Mouse (Mus musculus) heart, embryonic 14.5 days (tissue): ENCODE measurements at regions not wholly inside any gene's neighbourhood (a gene's known extent, or its start where the extent isn't known, plus 50 kb on each side); places are given as distances from the start of the nearest gene placed in this dataset.

Source experiments
- ATAC-seq: fragments of 200-750 bp; cut with Nextera tagmentation; 2 replicates; pipeline ENCODE4 v1.8.0; 2017; ENCODE audit warnings: low read depth, moderate TSS enrichment; ENCODE audit not compliant: insufficient number of reproducible peaks, insufficient read depth, low FRiP score
- H3K27ac ChIP-seq, 2 experiments: fragments of 200-500 bp in 1 of 2; fragments of 300-500 bp in 1 of 2; sonication (generic) in 1 of 2; replicated peaks in 1 of 2; 2 replicates each; pipeline ENCODE4 v1.5.1; 2012 to 2014; ENCODE audit warnings: low read depth in 2 of 2, low read length in 2 of 2, control low read depth in 1 of 2, mild to moderate bottlenecking in 1 of 2, mixed read lengths in 1 of 2; ENCODE audit not compliant: control insufficient read depth in 1 of 2, insufficient read depth in 1 of 2
- H3K27me3 ChIP-seq: fragments of 300-500 bp; sonication (generic); 2 replicates; pipeline ENCODE4 v1.6.1; 2014; ENCODE audit warnings: mild to moderate bottlenecking, low read length, control low read depth; ENCODE audit not compliant: control insufficient read depth, insufficient read depth
- H3K36me3 ChIP-seq: fragments of 300-500 bp; sonication (generic); 2 replicates; pipeline ENCODE4 v1.6.1; 2014; ENCODE audit warnings: mild to moderate bottlenecking, control low read depth, low read length, mixed read lengths; ENCODE audit not compliant: control insufficient read depth, insufficient read depth
- H3K4me1 ChIP-seq, 2 experiments: fragments of 200-500 bp in 1 of 2; fragments of 300-500 bp in 1 of 2; sonication (generic) in 1 of 2; 2 replicates each; pipeline ENCODE4 v1.6.1; 2012 to 2014; ENCODE audit warnings: low read length in 2 of 2, control low read depth in 1 of 2, mixed read lengths in 1 of 2; ENCODE audit not compliant: control insufficient read depth in 2 of 2, insufficient read depth in 2 of 2
- H3K4me2 ChIP-seq: fragments of 300-500 bp; sonication (generic); 2 replicates; pipeline ENCODE4 v1.6.1; 2014; ENCODE audit warnings: mild to moderate bottlenecking, low read length
- H3K4me3 ChIP-seq, 2 experiments: fragments of 200-500 bp in 1 of 2; fragments of 300-500 bp in 1 of 2; sonication (generic) in 1 of 2; 2 replicates each; pipeline ENCODE4 v1.5.1; 2012 to 2014; ENCODE audit warnings: low read length in 2 of 2, mild to moderate bottlenecking in 2 of 2, control low read depth in 1 of 2, low read depth in 1 of 2, moderate library complexity in 1 of 2; ENCODE audit not compliant: control insufficient read depth in 1 of 2, insufficient read depth in 1 of 2
- H3K9ac ChIP-seq: fragments of 300-500 bp; sonication (generic); 2 replicates; pipeline ENCODE4 v1.6.1; 2014; ENCODE audit warnings: mild to moderate bottlenecking, low read length
- H3K9me3 ChIP-seq: fragments of 300-500 bp; sonication (generic); 2 replicates; pipeline ENCODE4 v1.6.1; 2016; ENCODE audit warnings: low read length, control low read depth; ENCODE audit not compliant: control insufficient read depth
- WGBS: fragments of 180-500 bp; shearing (Covaris S2); extraction: QIAGEN DNeasy Blood & Tissue Kit; methylation state at CpG from one replicate; pipeline ENCODE4 v1.1.7; 2014; 5-methylcytosine and 5-hydroxymethylcytosine counted together

DNA sequence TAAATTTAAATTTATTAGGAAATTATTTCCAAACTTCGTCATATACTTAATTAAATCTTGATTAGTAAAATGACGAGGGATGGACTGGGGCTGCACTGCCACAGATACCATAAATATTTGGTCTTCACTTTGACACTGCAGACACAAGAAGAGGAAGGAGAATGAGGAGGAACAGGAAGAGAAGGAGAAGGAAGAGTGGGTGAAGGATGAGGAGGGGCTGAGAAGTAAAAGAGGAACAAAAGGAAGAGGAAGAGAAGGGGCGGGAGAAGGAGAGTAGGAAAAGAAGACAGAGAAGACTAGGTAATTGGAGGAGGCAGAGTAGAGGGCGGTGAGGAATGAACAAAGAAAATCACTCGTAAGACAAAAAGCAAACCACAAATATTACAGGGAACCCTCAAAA, 556.9 kb upstream of the Mef2c start:
- H3K4me2 ChIP-seq = no peak overlapping the region
- H3K9ac ChIP-seq = no peak overlapping the region
- ATAC-seq = no peak
- H3K36me3 ChIP-seq = no peaks in the 10 kb centered on the region
- WGBS = 89% methylated on average over 5 of the region's 5 CpGs
- H3K4me1 ChIP-seq = no peaks in the 10 kb centered on the region; a peak in 1 of 4 replicates
- no peaks in the 10 kb centered on the region for H3K27me3 ChIP-seq
- H3K27ac ChIP-seq = no peak overlapping the region
- H3K9me3 ChIP-seq = no peaks in the 10 kb centered on the region
- H3K4me3 ChIP-seq = no peak overlapping the region

DNA sequence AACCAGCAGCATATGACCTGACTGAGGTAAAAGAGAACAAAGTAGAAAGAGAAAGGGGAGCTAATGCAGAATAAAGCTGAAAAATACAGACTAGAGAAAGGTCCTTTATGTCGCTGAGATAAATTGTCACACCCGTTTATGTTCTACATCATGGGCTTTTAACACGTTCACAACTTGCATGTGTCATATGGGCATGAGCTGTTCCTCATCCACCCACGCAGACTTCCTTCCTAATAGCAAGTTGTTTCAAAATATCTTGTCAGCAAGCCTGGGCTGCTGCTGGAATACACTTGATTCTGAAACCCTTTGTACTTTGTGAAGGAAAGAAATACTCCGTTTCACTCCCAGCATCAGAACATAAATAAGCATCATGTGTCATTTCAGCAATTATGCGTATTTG, 554.3 kb upstream of the Mef2c start:
- H3K9ac ChIP-seq = no peak overlapping the region
- ATAC-seq = no peak
- H3K27me3 ChIP-seq = no peaks in the 10 kb centered on the region
- H3K27ac ChIP-seq = no peak overlapping the region
- H3K4me3 ChIP-seq = no peak overlapping the region
- no peaks in the 10 kb centered on the region for H3K36me3 ChIP-seq
- no peak overlapping the region for H3K4me2 ChIP-seq
- 21% methylated on average over 6 of the region's 6 CpGs for WGBS
- H3K9me3 ChIP-seq = no peaks in the 10 kb centered on the region
- no peaks in the 10 kb centered on the region; a peak in 1 of 4 replicates for H3K4me1 ChIP-seq

DNA sequence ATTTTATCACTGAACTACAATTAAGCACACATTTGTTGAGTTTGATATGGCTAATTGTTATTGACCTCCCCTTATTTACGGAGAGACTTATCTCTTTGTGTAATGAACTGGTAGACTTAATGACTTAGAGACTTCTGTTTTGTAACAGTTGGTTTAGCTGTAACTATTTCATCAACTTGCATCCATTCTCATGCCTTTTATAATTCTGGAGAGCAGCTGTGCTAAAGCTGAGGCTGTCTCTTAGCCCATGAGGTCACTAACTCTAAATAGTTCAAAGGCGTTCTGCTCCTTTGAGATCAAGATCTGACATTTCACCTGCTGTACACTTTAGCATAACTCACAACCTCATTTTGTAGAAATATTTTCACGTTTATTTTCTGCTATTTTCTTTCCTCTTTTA, 541.5 kb upstream of the Mef2c start:
- H3K4me2 ChIP-seq = no peak overlapping the region
- WGBS = 62% methylated on average over 3 of the region's 3 CpGs
- no peaks in the 10 kb centered on the region for H3K27me3 ChIP-seq
- H3K9me3 ChIP-seq = no peaks in the 10 kb centered on the region
- H3K9ac ChIP-seq = no peak overlapping the region
- no peak overlapping the region for H3K27ac ChIP-seq
- H3K4me3 ChIP-seq = no peak overlapping the region
- H3K36me3 ChIP-seq = no peaks in the 10 kb centered on the region
- H3K4me1 ChIP-seq = no peaks in the 10 kb centered on the region
- ATAC-seq = no peak

DNA sequence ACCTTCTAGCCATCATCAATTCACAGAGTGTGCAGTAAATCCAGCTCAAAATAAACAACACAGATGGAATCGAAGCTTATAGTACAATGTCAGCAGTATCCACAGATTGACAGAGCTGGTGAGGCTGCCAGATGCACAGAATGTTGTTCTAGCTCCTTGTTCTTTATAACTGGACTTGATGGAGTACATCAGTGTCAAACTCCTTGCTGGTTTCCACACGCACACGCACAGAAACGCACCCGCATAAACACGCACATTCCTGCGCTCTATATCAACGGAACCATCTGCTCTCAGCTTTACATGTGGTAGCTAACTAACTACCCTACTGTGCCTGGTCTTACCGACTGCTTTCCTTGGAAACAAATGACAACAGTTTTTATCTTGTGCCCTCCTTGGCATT, 532.1 kb upstream of the Mef2c start:
- H3K4me3 ChIP-seq = no peak overlapping the region
- no peaks in the 10 kb centered on the region for H3K4me1 ChIP-seq
- H3K27ac ChIP-seq = no peak overlapping the region
- no peak overlapping the region for H3K4me2 ChIP-seq
- ATAC-seq = no peak
- no peaks in the 10 kb centered on the region for H3K9me3 ChIP-seq
- no peaks in the 10 kb centered on the region for H3K36me3 ChIP-seq
- 88% methylated on average over 9 of the region's 9 CpGs for WGBS
- H3K9ac ChIP-seq = no peak overlapping the region
- H3K27me3 ChIP-seq = no peaks in the 10 kb centered on the region

DNA sequence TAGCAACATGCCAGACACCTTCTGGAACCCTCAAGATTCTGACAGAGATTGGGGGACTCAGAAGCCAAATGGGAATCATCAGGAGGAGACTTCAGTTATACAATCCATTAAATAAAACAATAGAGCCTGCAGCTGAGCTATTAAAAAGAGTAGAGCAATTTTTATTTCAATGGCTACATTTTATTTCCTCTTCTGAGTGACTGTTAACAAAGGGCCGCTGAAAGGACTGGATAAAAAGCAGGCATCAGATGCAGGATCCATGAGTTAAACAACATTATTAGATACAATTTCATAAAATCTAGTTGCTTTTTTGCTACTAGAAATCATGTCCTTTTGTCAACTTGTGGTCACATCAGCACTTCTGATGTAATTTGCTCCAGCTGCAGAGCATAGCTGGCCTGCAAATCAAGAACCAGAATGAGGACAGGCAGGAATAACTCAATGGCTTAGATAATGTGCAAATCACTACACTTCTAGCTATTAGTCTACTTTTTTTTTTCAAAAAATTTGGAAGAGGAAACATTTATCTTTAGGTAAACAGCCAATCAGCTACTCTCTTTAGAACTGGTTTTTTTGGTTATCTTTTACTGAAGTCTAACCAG, 529.5 kb upstream of the Mef2c start:
- Histone ChIP-seq H3K27ac (no peak overlapping the region), H3K4me2 (no peak overlapping the region), H3K9me3 (no peaks in the 10 kb centered on the region), H3K36me3 (no peaks in the 10 kb centered on the region), H3K9ac (no peak overlapping the region), H3K4me3 (no peak overlapping the region), H3K27me3 (no peaks in the 10 kb centered on the region), H3K4me1 (no peaks in the 10 kb centered on the region)
- WGBS = 86% methylated on average over 1 of the region's 1 CpGs
- no peak for ATAC-seq

DNA sequence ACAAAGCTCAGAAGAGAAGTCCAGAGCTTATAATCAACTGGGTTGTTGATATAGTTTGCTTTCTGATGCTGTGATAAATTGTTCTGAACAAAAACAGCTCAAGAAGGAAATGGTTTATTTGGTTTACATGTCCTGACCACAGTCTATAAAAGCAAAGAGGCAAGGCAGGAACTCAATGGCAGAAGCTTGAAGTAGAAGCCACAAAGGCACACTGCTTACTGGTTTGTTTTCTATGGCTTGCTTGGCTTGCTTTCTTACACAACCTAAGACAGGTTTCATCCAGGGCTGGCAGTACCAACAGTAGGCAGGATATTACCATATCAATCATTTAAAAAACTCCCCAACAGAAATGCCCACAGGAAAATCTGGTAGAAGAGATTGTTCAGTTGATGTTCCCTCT, 502.7 kb upstream of the Mef2c start:
- no peak overlapping the region for H3K4me2 ChIP-seq
- no peak for ATAC-seq
- H3K27me3 ChIP-seq = no peaks in the 10 kb centered on the region
- no peak overlapping the region for H3K4me3 ChIP-seq
- no peaks in the 10 kb centered on the region for H3K4me1 ChIP-seq
- no peak overlapping the region for H3K27ac ChIP-seq
- no peak overlapping the region for H3K9ac ChIP-seq
- no peaks in the 10 kb centered on the region for H3K36me3 ChIP-seq
- no peaks in the 10 kb centered on the region for H3K9me3 ChIP-seq

DNA sequence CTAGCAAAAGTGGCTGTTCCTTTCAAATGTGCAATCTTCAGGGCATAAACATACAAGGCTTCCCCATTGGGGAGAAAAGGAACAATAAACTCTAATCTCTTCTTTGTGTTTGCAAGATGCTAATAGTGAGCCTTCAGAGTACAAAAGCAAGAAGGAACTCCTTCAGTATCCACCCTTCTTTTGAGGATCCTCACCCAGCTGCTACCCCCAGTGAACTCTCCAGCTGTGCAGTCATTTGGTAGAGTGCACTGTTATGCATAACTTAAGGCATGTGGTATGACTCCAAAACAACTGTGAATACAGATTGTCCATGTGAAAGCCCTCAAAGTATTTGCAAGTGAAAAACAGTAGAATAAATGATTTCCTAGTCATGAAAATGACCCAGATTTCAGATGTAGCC, 487.1 kb upstream of the Mef2c start:
- no peaks in the 10 kb centered on the region for H3K27me3 ChIP-seq
- H3K4me2 ChIP-seq = no peak overlapping the region
- ATAC-seq = no peak
- H3K36me3 ChIP-seq = no peaks in the 10 kb centered on the region
- no peak overlapping the region for H3K4me3 ChIP-seq
- H3K4me1 ChIP-seq = peaks cover 0 to 4% of the 10 kb centered on the region in 2 experiments; a peak in 1 of 4 replicates
- no peak overlapping the region for H3K27ac ChIP-seq
- H3K9me3 ChIP-seq = no peaks in the 10 kb centered on the region
- H3K9ac ChIP-seq = no peak overlapping the region

DNA sequence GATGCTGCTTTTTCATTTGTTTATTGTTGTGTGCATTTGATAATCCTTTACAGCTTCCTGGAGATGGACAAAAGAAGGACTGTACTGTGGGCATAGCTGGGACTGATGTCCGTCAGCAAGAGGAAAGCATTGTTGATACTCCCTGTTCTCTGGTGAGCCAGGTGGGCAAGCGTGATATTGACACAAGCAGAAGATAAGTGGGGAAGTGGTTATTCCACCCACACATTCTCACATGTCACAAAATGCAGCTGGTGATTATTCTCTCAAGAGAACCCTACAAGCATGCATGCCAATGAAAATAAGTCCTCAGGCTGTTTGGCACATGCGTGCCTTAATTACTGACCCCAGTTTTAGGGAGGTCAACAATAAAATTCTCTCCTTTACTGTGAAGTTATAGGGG, 483.0 kb upstream of the Mef2c start:
- H3K4me3 ChIP-seq = no peak overlapping the region
- no peak for ATAC-seq
- 34% methylated on average over 3 of the region's 3 CpGs for WGBS

More for the DNA sequence above, 483.0 kb upstream of the Mef2c start:
- Histone ChIP-seq H3K9ac (no peak overlapping the region), H3K36me3 (no peaks in the 10 kb centered on the region), H3K27me3 (no peaks in the 10 kb centered on the region), H3K4me1 (peaks cover 0 to 4% of the 10 kb centered on the region in 2 experiments; a peak in 1 of 4 replicates), H3K4me2 (no peak overlapping the region), H3K27ac (no peak overlapping the region), H3K9me3 (no peaks in the 10 kb centered on the region)
